Mouse (Mus musculus): ENCODE data around the gene Nanog.
"Not testable (repeated sequence)": the region's sequence is repeated elsewhere in the genome, so short reads cannot be mapped to it uniquely, and the experiment has no call there.

The Nanog gene

DNA sequence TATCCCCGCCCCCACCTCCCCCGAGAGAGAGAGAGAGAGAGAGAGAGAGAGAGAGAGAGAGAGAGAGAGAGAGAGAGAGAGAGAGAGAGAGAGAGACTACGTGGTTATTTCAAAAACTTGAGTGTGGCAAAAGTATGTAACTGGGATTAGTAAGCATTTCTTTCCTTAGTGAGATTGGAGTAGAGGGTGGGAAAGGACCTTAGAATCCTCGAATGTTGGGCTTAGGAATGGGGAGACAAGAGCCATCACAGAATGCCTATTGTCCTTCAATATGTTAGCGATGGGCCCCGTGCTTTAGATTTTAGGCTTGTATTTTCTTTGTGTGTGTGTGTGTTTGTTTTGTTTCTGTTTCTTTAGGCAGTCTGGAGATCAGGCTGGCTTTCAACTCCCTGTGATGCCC, 4.0 kb upstream of the Nanog start:
- DNase-seq (ENCODE audit: low spot score), result no peak

DNA sequence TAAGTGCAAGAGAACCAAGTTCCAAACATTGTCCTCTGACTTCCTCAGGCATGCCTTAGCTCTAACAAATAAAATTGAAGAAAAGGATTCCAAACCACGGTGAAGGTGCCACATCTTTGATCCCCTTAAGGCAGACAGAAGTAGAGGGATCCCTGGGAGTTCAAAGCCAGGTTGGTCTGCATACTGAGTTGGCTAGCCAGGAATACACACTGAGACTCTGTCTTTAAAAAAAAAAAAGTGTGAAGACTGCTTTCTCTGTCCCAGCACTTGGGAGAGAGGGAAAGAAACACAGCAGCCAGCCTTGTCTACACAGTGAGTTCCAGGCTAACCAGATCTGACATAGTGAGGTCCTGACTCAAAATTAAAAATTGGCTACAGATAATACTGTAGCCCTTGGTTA, 3.6 kb upstream of the Nanog start:
- DNase-seq (ENCODE audit: low spot score), result no peak

DNA sequence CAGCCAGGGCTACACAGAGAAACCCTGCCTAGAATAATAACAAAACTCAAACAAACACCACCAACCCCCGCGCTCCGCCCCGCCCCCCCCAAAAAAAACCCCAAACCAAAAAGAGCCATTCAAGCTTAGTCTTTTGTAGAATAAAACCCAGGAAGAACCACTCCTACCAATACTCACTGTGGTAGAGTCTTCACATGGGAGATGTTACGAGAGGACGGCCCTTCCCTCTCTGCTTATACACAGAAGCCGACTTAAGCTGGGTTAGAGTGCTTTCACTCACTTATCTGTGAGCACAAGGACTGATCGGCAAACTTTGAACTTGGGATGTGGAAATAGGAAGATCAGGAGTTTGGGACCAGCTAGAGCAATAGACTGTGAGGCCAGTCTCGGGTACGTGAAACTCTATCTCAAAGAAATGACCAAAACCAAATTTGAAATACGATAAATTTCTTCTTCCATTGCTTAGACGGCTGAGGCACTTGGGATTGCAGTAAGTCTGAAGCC, 900 bp upstream of the Nanog start:
- DNase-seq (ENCODE audit: low spot score), result no peak

DNA sequence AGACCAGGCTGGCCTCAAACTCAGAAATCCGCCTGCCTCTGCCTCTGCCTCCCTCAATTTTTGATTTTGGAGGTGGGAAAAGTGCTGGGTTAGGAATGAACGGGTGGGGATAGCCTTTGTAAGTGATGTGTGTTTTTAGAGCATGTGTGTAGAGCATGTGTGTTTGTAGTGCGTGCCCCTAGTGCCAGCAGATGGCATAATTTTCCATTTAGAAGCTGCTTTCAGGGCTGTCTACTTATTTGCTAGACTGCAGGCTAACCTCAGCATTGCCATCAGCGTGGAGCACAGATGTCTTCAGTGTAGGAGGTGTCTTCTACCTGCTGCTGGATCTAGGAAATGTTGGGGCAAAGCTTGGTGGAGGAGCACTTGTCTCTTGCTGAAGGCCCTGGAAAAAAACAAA, 1.5 kb downstream of the Nanog start:
- no peak for DNase-seq (ENCODE audit: low spot score)

DNA sequence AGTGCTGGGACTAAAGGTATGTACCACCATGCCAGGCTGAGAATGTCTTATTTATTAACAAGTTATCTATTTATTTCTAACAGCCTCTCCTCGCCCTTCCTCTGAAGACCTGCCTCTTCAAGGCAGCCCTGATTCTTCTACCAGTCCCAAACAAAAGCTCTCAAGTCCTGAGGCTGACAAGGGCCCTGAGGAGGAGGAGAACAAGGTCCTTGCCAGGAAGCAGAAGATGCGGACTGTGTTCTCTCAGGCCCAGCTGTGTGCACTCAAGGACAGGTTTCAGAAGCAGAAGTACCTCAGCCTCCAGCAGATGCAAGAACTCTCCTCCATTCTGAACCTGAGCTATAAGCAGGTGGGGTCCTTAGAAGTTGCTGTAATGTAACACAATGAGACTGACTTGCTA, 4.2 kb downstream of the Nanog start:
- no peak for DNase-seq (ENCODE audit: low spot score)

DNA sequence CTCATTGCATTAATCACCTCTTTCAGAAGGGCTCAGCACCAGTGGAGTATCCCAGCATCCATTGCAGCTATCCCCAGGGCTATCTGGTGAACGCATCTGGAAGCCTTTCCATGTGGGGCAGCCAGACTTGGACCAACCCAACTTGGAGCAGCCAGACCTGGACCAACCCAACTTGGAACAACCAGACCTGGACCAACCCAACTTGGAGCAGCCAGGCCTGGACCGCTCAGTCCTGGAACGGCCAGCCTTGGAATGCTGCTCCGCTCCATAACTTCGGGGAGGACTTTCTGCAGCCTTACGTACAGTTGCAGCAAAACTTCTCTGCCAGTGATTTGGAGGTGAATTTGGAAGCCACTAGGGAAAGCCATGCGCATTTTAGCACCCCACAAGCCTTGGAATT, 5.8 kb downstream of the Nanog start:
- DNase-seq (ENCODE audit: low spot score), result not testable (repeated sequence)

DNA sequence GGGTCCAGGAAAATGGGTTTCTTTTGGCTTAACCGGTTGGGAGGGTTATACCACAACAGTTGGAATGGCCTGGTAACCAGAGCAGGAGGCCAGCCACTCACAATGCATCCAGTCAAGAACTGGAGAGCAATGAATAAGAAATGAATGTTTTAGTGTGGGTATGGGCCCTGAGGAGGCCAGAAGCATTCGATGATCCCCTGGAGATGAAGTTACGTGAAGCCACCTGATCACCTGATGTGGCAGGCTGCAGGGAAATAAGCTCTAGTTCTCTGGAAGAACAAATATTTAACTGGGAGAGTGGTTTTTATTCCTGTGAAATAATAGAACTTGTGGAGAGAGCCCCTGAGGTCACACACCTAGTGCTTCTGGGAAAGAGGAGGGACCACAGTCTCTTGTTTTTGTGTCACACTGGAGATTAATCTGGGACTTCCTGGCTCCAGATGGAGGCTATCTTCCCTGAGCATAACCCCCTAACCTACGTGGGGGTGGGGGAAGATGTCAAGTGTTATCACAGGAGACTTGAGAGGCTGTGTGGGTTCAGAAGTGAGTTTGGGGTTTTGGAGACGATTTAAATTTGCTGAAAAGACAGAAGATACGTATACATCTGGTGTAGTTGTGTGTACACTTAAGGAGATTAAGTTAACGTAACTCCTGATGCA, 7.5 kb downstream of the Nanog start:
- no peak for DNase-seq (ENCODE audit: low spot score)

DNA sequence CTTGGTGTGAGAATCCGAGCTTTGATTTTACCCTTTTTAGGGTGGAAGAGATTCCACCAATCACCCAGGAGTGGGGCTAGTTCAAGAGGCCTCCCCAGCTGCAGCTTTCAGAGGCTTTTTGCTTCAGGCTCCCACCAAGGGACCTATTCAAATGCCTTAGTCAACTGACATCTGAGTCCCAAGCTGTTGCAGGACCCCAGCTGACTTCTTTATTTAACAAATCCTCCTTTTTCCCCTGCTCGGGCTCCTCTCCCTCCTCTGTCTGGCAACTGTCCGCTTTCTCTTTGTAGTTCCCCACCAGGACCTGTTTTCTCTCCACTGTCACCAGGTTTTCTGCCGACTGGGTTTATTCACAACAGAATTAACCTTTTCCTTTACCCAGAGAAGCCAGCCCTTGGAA, 8.6 kb downstream of the Nanog start:
- DNase-seq (ENCODE audit: low spot score), result no peak

DNA sequence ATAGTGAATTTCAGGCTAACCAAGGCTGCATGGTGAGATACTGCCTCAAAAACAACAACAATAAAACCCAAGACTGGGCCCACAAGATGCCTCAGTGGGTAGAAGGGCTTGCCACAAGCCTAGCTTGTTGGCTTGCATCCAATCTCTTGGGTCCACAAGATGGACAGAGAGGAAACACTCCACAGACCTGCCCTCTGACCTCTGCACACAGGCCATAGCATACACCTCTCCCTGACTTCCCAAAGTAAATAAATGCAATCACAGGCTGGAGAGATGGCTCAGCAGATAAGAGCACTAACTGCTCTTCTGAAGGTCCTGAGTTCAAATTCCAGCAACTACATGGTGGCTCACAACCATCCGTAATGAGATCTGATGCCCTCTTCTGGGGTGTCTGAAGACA, 10.9 kb downstream of the Nanog start:
- DNase-seq (ENCODE audit: low spot score), result not testable (repeated sequence)

DNA sequence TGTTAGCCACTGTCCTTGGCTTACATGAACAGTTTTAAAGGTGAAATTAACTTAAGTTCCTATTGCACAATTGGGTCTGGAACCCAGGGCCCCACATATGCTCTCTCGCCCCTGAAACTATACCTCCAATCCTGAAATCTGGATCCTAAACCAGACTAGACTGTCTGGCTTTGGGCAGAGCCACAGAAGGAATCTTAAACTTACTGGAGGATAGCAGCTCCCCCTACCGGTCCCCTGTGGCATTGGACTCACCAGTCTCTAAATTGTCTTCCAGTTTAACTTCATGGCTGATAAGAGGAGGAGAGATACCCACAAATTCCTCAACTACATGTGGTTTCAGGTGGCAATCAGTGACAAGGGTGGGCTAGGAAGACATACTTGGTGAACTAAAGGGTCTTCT, 12.7 kb downstream of the Nanog start:
- peak; percentile 78 for DNase-seq (ENCODE audit: low spot score)

DNA sequence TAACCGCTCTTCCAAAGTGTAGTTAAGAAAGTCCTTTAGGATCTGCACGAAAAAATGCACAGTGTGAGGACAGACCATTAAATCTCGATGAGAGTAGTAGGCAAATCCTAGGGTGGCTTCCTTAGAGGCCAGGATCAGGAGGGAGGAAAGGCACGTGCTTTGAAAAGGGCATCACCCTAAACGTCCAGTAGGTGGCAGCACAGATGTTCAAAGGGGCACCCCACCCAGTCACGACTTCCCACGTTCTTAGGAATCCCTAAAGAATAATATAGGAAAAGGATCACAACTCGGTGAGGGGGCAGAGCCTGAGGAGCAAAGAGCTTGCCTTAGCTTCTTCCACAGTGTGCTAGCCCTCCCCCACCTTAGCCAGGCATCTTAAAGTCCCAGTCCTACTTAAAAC, 32.7 kb downstream of the Nanog start:
- peak; percentile 90 for DNase-seq (ENCODE audit: low spot score)

DNA sequence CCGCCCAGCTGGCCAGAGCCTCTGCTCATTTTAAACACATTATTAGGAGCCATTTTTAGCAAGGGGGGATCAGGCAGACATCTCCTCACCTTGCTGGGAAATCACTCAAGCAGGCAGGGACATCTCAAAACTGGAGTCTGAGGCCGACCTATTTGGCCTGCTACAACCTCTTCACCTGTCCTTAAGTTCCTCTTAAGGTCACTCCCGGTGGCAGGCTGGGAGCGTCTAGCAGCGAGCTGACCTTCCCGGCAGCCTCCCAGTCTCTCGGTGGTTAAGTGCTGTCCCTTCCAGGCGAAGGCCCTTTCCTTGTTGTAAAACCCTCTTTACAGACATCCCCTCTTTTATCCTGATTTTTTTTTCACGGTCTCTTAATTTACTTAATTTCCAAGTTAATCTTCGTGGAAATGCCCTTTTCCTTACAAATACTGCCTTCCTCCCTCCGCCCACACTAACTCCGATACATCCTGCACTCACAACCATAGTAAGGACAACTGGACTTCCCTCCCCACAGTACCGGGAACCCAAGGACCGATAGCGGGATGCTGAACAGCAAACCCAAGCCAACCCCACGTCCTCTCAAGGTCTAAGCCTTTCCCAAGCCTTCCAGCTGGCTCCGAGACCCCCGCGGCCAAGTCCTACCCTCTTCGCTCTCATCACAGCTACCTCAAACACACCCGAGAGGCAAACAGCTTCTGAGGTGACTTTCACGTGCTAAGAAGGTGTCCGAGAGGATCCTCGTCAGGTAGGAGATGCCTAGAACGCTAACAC, 34.4 kb downstream of the Nanog start:
- DNase-seq (ENCODE audit: low spot score), result no peak

DNA sequence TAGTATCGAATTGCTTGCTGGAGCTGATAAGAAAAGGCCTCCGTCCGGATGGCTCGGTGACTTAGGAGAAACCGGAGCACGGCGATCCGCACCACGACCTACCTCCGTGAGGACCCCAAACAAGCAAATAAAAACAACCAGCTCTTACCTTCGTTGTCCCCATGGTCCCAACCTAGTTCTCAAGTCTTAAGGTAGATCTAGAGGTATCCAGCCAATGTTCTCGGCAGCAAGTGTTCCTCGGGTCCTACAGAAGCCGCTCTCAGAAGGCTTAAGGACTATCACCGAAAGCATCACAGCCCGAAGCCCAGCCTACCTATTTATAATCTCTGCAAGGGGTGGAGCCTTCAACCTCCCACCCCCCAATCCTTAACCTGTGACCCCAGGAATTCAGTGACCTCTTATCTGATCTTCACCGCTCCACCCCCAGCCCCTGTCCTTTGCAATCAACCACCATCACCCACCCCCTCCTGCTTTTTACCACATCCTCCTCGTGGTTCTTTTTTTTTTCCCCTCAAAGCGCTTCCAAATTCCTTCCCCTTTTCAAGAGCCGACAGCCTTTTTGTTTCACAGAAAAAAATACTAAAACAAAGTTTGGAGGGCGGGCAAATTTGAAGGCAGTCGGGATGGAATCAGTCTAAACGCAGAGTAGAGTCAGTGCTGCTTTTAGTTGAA, 35.1 kb downstream of the Nanog start:
- DNase-seq (ENCODE audit: low spot score), result peak; percentile 57

DNA sequence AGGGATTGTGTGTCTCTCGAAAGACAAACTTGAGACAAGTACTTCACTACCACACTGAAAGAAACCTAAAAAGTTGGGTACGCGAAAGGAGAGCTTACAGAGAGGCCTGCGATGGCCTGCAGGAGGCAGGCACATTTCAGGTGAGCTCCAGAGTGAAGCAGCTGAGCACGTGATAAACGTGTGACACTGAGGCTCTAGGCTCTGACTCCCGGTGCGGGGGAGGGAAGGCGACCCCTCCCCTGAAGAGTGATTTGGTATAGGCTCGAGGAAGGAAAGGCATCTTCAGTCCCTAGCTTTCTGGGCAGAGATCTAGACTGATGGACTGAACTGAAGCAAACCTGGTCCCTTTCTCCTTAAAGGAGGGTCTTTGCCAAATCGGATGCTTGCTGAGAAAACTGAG, 36.1 kb downstream of the Nanog start:
- no peak for DNase-seq (ENCODE audit: low spot score)

DNA sequence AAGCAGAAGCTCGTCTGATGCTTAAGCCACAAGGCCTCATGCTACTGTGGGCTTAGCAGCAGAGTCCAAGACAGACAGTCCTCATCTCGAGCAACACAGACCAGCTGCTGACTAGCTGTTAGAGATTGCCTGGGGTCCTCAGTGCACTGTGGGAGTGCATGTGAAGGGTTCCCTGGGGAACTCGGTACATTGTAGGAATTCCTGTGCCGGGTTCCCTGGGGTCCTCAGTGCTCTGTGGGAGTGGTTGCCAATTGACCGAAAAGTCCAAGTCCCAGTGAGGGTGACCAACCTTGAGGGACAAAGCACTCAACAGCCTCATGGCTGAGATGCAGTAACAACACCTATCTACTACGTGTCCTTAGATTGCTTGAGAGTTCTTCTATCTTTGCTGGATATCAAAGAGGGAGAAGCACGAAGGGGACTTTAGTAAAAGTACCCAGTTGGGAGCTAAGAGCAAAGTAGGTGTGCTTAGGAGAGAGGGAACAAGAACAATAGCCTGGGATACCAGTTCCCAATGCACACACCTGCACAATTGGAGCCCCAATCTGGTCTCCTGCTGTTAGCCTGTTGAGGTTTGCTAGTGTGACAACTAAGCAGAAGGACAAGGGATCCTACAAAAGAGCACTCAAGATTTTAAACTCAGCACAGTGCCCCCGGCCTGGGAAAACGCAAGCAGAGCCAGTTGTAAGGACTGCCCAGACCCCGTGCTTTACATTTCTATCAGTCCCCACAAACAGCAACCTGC, 37.4 kb downstream of the Nanog start:
- no peak for DNase-seq (ENCODE audit: low spot score)

DNA sequence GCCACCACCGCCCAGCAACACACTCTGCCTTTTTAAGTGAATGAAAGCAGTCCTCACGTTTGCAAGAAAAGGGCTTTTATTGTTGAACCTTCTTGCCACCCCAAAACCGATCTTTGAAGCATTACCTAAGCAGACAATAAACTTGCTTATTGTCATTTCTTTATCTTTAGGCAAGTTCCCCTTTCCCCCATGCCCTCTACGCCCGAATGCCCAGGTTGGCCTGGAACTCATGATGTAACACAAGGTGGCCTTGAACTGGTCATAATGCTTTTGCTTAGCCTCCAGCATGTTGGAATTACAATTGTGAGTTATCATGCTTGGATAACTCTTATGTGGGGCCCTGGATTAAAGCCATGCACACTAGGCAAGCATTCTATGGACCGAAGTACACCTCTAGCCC, 43.3 kb downstream of the Nanog start:
- DNase-seq (ENCODE audit: low spot score), result no peak

DNA sequence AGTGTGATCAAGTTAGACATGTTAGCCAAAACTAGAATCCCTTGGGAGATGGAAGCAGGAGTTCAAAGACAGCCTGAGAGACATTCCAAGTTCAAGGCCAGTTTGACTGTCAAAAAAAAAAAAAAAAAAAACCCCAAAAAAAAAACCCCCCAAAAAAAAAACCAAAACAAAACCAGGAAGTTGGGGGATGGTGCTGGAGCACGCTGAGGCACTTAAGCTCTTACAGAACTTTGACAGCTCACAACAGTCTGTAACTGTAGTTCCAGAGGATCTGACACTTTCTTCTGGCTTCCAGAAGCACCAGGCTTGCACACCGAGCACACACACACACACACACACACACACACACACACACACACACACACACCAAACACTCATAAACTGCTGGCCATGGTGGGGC, 48.6 kb downstream of the Nanog start:
- no peak for DNase-seq (ENCODE audit: low spot score)

DNA sequence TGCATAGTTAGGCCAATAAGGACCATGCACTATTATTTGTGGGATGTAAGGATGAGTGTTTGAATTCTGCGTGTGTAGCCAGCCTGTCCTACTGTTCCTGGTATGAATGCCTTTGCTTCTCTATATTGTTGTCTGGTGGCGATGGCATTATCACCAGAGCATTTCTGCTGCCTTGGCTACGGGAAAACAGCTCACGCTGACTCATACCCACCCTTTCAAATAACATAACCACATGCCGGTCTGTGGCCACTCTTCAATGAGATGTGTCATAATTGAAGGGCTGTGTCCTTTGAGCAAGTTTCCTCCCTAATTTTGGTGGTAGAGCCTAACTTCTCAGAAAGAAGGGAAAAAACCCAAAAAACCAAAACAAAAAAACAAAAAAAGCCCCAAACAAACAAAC, 51.4 kb downstream of the Nanog start:
- no peak for DNase-seq (ENCODE audit: low spot score)

DNA sequence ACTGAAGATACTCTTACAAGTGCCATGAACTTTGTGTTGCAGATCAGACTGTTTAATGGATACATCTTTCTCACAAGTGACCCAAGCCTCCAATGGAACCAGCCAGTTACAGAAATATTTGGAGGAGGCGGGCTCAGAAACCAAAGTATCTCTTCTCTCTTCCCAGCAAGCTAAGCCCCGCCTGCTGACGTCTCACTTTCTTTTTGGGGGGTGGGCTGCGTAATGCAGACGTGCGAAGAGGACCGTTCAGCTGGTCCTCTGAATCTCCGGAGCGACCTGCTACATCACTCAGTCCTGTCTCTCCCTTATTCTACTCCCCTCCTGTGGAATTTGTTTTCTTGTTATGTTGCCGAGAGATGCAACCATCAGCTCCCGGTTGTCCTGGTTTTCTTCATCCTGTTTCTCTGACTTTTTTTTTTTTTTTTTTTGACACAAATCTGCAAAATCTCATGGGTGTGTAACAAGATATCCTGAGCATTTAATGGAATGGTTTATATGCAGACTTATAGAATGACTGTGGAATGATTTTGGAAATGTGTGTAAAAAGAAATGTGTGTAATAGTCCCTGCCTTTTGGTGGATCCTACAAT, 53.8 kb downstream of the Nanog start:
- DNase-seq (ENCODE audit: low spot score), result peak; percentile 83

DNA sequence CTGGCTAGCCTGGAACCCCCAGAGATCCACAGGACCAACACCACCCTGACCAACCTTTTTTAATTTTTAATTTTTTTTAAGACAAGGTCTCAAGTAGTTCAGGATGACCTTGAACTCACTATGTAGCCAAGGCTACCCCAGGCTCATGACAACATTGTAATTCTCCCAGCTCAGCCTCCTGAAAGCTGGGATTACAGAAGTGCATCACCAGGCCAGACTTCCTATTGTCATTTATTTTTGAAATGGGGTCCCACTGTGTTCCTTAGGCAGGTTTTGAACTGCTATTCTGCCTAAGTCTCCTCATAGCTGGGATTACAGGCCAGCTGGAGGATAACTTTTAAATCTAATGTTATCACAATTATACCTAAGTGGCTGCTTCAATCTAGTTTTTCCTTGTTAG, 54.6 kb downstream of the Nanog start:
- no peak for DNase-seq (ENCODE audit: low spot score)

DNA sequence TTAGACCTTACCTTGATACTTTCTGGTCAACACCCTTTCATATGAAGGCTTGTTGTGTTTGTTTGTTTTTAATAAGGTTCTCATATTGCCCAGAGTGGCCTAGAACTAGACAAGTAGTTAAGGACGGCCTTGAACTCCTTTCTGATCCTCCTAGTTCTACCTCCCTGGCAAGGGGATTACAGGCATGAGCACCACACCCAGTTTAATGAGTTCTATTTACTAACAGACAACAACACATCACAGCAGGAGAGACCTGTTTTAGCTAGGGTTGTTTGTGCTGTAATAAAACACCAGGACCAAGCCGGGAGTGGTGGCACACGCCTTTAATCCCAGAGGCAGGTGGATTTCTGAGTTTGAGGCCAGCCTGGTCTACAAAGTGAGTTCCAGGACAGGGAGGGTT, 55.2 kb downstream of the Nanog start:
- DNase-seq (ENCODE audit: low spot score), result no peak
